Mouse (Mus musculus) kidney, postnatal 25 days (tissue): Measurements from ENCODE around the gene Tecpr1.

Experiments used
- DNase-seq, 2 experiments: peaks; one replicate each; pipeline ENCODE4 v3.0.0; 2021; ENCODE audit warnings: mixed read lengths in 2 of 2

Tecpr1 gene

DNA sequence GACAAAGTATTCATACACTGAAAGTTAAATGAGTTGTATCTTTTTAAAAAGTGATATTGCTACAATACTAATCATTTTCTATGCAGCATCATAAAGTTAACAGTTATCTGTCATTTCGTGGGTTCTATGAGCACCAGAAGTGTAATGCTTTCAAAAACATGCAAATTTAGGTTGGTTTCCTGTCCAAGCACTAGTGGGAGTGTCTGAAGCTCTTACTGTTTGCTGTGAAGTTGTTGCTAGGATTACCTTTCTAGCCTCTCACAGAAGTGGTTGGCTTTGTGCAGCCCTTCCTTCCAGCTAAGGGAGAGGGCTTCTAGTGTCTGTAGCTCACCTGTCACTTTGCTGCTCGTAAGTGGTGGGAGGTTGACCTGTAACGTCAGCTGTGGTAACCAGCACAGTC, 57.7 kb downstream of the Tecpr1 start:
- no peak for DNase-seq

DNA sequence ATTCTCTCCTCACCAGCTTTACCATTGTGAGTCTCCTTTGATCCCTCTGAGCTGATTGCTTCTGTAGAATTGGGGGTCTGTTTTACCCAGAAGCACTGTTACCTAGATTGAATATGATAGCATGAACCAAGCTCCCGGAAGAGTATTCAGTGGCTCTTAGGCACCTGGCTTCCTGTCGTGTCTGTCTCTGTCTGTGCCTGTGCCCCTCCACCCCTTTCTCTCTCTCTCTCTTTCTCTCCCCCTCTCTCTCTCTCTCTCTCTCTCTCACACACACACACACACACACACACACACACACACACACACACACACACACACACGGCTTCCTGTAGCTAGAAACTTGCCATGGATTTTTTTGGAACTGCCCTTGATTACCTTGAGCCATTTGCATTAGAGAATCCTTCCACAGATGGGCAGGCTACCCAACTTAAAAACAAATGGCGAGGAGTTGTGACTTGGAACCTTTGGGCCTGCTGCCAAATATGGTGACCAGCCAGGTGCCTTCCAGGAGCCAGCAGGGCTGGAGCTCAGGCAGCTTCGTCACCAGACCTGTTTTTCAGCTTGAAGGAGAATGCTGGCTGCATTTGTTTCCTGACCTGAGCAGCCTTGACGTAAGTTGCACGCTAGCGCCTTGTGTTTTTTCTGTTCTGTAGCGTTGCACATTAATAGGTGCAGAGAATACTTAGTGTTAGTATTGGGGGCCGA, 60.5 kb downstream of the Tecpr1 start:
- peak; percentile 90 to 93 for DNase-seq

DNA sequence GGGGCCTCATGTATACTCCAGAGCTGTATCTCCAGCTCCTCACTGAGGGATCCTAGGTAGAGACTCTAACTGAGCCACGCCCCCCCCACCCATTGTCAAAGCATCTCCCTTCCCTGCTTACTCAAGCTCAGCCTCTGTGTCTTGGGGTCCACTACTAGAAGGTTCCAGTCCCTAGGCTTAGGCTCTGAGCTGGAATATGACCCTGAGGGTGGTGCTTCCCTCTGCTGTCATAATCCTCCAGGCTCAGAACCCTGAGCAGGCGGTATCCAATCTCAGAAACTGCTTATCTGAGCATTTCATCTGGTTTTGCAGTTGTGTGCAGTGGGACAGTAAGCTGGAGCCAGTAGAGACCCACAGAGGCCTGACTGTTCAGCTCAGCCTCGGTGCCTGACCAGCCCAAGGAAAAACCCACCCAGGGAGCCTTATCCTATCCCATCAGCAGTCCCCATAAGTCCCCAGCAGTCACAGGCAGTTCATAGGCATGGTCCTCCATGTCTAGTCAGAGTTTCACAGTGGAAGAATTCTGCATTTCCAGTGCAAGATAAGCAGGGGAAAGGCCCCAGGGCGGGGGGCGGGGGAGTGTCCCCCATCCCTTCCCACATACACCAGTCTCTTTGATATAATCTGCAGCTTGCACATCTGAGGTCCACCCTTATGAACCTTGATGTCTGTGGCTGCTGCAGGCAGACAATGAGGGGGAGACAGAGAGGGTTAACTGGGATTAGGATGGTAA, 61.2 kb downstream of the Tecpr1 start:
- no peak for DNase-seq

DNA sequence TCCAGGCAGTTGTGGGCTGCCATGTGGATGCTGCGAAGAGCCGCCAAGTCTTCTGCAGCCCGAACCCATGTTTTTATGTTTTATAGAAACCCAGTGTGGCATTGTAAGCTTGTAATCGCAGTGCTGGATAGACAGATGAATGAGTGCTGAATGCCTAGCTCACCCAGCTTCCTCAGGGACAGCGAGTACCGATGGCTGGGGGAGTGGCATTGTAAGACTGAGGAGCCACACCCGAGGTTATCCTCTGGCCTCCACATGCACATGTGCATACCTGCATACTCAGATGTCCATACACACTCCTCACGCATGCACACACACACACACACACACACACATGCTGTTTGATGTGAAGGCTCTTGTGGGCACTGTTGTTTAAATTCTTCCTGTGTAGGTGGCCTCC, 64.3 kb downstream of the Tecpr1 start:
- no peak for DNase-seq

DNA sequence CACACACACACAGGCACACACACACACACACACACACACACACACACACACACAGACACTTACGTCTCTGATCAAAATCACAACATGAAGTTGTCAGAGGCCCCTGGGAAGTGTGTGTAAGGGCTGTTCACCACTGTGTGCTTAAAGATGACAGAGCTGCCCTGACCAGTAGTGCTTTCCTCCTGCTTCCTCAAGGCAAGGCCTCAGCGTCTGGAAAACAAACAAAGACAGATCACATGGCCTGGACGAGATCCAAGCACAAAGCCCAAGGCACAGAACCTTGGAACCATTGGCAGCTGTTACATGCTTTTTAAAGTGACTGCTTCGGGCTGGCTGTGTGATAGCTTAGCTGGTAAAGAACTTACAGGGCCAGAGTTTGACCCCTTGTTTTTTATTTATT, 64.8 kb downstream of the Tecpr1 start:
- DNase-seq = peak; percentile 94

DNA sequence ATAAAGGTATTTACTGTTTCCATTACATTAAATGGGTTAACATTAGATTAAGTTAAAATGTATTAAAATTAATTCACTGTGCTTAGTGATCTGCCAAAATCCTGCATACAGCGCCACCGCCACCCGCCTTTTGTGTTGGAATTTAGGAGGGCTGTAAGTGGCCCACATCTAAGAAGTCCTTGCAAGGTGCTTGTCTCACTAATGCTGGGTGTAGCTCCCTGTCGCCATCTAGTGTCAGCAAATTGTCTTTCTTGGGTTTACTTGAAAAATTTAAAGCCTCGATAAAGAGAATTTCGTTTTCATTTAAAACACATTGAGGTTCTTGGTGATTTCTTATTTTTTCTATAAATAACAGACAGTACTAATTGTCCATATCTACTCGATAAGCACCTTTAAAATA, 68.9 kb downstream of the Tecpr1 start:
- DNase-seq = peak; percentile 68 to 83

DNA sequence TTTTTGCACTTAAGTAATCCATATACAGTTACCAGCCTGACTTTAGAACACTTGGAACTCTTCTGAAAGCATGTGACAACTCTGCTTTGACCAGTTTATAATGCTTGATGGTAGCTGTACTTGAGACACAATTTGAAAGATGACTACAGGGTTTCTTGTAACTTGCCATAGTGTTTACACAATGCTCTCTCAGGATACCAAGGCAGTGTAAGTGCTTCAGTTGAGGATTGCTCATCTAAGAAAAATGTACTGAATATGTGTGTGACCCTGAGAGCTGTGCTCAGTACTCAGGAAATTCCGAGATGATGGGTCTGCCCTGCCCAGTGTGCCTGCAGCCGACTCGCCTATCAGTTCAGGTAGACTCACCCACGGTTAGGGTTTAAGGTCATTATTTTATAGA, 72.1 kb downstream of the Tecpr1 start:
- no peak for DNase-seq

DNA sequence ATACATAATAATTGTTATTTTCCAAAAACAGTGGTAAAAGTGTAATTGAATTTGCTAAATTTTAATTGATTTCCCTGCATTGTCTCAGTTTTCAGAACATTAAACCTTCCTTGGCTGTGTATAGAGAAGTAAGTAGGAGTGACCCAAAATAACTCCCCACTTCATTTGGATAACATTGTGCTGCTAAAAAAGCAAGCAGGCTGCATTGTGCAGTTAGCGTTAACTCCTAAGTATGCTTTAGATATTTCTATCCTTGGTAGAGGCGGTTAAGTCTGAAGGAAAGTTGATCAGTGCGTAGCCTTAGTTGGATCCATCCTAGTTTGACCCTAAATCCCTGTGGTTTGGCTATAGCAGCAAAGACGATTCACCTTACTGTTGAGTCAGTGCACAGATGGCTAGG, 73.9 kb downstream of the Tecpr1 start:
- no peak for DNase-seq

DNA sequence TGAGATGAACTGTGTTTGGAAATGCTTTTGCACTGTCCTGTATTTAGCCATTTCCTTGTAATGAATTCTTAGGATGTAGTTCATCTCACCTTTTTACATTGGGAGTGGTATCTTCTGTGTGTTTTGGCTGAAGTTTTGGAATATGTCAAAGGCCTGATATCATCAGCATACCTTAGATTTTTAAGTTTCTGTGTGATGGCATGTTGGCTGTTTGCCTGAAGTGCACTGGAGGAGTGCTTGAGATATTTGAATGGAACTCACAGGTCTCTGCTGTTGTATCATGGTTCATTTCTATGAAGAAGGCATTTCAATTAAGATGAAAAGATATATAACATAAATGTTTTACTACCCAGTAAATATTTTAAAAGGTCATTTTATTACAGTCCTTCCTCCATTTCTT, 76.5 kb downstream of the Tecpr1 start:
- DNase-seq = no peak
